Mouse (Mus musculus) C2C12 (cell line): ENCODE data around the gene Gen1.

Experiments used
- CEBPB ChIP-seq: IDR thresholded peaks from one replicate; pipeline ENCODE4 v1.6.1; 2011; ENCODE audit warnings: low read depth, mild to moderate bottlenecking, control low read depth, moderate library complexity
- CTCF ChIP-seq: IDR thresholded peaks from one replicate; pipeline ENCODE4 v1.5.1; 2011; ENCODE audit not compliant: control insufficient read depth, insufficient read depth, insufficient read length
- MAX ChIP-seq: IDR thresholded peaks from one replicate; pipeline ENCODE4 v1.6.1; 2011; ENCODE audit warnings: mild to moderate bottlenecking, control low read depth

DNA sequence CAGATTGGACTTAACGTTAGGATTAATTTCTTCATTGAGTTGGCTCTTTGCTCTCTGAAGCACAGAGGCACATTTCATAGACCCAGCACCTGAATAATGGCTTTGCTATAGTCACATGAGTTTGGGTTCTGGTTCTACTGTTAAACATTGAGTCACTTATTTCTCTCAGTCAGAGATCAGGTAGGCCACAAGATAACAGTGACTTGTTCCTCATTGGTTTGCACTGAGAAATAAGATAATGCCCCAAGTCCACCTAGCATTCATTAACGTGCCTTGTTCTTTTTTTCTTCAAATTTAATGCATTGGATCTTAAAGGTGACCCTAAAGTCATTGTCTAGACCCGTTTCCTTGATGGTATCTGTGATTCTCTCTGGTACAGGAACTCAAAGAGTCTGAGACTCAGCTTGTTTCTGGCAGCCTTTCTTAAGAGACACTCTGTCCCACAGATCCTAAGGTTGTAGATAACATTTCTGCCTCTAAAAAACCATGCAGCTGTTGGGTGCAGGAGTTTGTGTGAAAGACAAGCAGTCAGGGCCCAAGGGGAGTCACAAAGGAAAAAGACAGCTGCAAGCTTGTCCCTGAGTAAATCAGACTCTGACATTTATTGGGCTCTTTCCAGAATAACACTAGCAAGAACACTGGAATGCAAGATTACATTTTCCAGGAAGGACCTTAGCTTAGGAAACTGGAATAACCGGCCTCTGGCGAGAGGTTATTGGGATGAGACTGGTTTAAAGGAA is 38.9 kb downstream of the Gen1 start:
- TF ChIP-seq CTCF: no peak
- no peak for TF ChIP-seq MAX
- no peak for TF ChIP-seq CEBPB
